Mouse (Mus musculus): Measurements from ENCODE around the gene Hal. TPM values are rescaled to one million over a fixed set of nuclear protein-coding genes. Genes with fewer than 3 reads are reported as not detected.
"Not testable (repeated sequence)": the region's sequence is repeated elsewhere in the genome, so short reads cannot be mapped to it uniquely, and the experiment has no call there.

Gene Hal
- total RNA-seq, 2 experiments from 2014 or later: 0.08 to 0.15 TPM

GRCm38 (mm10) chr10:93549821-93550220 lies 61.3 kb downstream of the Hal start:
- no peak for DNase-seq (ENCODE audit: low spot score in 2 of 2)
- TF ChIP-seq CTCF (conservative IDR thresholded peaks at IDR 0.05): no peak
- H3K4me3 ChIP-seq: no peak overlapping the region

DNA sequence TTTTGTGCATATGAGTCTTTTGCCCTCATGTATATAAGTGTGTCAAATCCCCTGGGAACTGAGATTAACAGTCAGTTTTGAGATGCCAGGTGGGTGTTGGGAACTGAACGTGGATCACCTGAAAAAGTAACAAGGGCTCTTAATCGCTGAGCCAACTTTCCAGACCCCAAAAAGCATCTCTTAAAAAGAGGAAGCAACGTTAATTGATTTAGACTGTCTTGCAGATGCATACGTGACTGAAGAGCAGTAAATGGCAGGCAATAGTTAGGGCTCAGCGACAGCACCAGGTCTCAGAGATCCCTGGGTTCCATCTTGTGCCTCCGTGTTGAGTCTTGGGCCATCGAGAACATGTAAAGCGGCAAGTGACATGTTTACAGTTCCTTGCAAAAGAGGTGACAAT lies 64.0 kb downstream of the Hal start:
- Histone ChIP-seq H3K4me3 (no peak overlapping the region), H3K27ac (no peak overlapping the region)
- no peak for DNase-seq (ENCODE audit: low spot score in 2 of 2)
- TF ChIP-seq CTCF (conservative IDR thresholded peaks at IDR 0.05): no peak

More at GRCm38 (mm10) chr10:93549821-93550220, 61.3 kb downstream of the Hal start:
- H3K27ac ChIP-seq: no peak overlapping the region

DNA sequence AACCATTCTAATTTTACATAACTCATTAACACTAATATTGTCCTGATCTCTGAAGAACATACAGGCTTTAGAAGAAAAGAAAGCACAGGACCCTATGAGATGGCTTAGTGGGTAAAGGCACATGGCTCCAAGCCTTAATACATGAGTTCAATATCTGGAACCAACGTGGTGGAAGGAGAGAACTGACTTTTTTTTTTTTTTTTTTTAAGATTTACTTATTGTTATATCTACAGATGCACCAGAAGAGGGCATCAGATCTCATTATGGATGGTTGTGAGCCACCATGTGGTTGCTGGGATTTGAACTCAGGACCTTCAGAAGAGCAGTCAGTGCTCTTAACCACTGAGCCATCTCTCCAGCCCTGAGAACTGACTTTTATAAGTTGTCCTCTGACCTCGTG lies 69.4 kb downstream of the Hal start:
- not testable (repeated sequence) for DNase-seq (ENCODE audit: low spot score in 2 of 2); H3K4me3 ChIP-seq; H3K27ac ChIP-seq

GRCm38 (mm10) chr10:93559786-93560185 lies 71.2 kb downstream of the Hal start:
- no peak for DNase-seq (ENCODE audit: low spot score in 2 of 2)
- H3K4me3 ChIP-seq: no peak overlapping the region
- TF ChIP-seq CTCF (conservative IDR thresholded peaks at IDR 0.05): no peak
- H3K27ac ChIP-seq: no peak overlapping the region

DNA sequence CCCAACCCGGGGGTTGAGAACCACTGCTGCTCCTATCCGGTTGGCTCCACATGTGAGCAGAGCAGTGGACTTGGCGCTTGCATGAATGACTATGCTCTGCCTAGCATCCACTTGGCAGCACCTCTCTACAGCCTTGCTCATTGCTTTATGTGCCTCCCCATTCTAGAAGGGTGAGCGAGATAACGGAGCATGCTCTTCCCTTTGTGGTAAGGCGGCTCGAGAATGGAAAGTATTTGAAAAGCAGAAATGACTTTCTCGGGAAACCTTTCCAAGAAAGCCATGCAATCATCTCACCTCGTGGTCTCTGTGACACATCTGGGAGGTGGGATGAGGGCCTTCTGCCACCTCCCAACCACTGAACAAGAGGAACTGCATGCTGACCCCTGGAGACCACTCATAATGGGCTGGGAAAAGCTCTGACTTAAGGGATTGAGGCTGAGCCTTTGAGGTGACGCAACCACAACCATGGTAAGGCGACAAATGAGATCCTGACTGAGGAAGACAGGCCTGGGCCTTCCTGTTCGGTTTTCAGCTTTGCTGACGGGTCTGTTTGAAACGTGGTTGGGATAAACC lies 76.0 kb downstream of the Hal start:
- no peak overlapping the region for H3K27ac ChIP-seq

GRCm38 (mm10) chr10:93567066-93567465 lies 78.5 kb downstream of the Hal start:
- TF ChIP-seq CTCF (conservative IDR thresholded peaks at IDR 0.05): no peak
- Histone ChIP-seq H3K27ac (no peak overlapping the region), H3K4me3 (no peak overlapping the region)
- DNase-seq (ENCODE audit: low spot score in 2 of 2): no peak

More for the DNA sequence above, 76.0 kb downstream of the Hal start:
- DNase-seq (ENCODE audit: low spot score in 2 of 2): no peak
- no peak overlapping the region for H3K4me3 ChIP-seq
- TF ChIP-seq CTCF (conservative IDR thresholded peaks at IDR 0.05): no peak

- no peak overlapping the region for H3K27ac ChIP-seq
- DNase-seq (ENCODE audit: low spot score in 2 of 2): no peak
- peak; percentile 13; the same call in 1 of the 2 replicates for TF ChIP-seq CTCF (conservative IDR thresholded peaks at IDR 0.05)
- no peak overlapping the region for H3K4me3 ChIP-seq
Measured at GRCm38 (mm10) chr10:93567841-93568566, 79.4 kb downstream of the Hal start.

- no peak overlapping the region for H3K27ac ChIP-seq
- DNase-seq (ENCODE audit: low spot score in 2 of 2): no peak
- no peak for TF ChIP-seq CTCF (conservative IDR thresholded peaks at IDR 0.05)
- no peak overlapping the region for H3K4me3 ChIP-seq
Measured at GRCm38 (mm10) chr10:93568671-93569070, 80.1 kb downstream of the Hal start.

Other genes starting within 250 kb of the Hal start
- 1 to 10 TPM; 8.9 to 9.7 TPM for gene Elk3, start 177.6 kb upstream of the Hal start, total RNA-seq (2021)
- gene Lta4h, start 35.4 kb upstream of the Hal start, total RNA-seq (2021): 10 to 100 TPM; 51.4 to 59.6 TPM
- gene Amdhd1, start 51.3 kb downstream of the Hal start, total RNA-seq (2021): under 1 TPM; 0.28 to 0.37 TPM
- gene Ccdc38, start 51.9 kb downstream of the Hal start, total RNA-seq (2021): not detected
- 10 to 100 TPM; 11.5 to 12.6 TPM for gene Snrpf, start 100.9 kb downstream of the Hal start, total RNA-seq (2021)
- gene Ntn4, start 151.9 kb downstream of the Hal start, total RNA-seq (2021): 1 to 10 TPM; 5.5 to 7.8 TPM

All from layer of hippocampus, adult 2 months (tissue).